Comparison of ENCODE assay signal across 8 mouse cellular contexts in the genomic region with DNA sequence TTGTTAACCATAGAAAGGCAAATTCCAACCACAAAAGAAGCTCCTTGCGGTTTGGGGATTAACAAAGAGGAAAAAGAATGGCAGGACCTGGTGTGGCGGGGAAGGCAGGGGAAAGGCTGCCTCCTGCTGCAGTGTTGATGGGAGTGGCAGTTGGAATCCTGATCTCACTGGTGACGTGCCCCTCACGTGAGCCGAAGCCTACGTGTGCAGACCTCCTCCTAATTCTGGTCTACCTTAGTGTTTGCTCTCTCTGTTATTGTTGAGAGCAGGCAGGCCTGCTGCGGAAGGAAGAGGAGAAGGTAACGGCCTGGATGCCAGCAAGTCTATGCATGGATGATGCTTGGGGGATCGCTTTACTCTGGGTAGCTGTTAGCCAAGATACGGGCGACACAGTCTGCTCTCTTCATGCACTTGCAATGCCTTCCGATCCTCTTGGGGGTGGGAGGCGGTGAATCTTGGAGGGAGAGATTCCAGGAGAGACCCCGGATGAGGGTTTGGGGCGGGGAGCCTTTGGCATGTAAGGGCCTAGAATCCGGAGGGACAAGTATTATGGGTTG. TPM values are rescaled to one million over a fixed set of nuclear protein-coding genes. Genes with fewer than 3 reads are reported as not detected.
DNase-seq lines count a peak whose midpoint lies in the region; ATAC-seq and TF ChIP-seq lines count a peak whose summit lies in the region.

A gene (plus strand): TSS at position 212 of the 557 bp plus-strand sequence.

- no peak for TF ChIP-seq CTCF in bone marrow macrophage, adult 2 months (IDR thresholded peaks at IDR 0.05; ENCODE audit: low read depth, low read length)
- peak; percentile 28; the same call in 1 of the 2 replicates for TF ChIP-seq CTCF in kidney, postnatal 0 days (IDR thresholded peaks at IDR 0.05; ENCODE audit: low read depth)
- no peak for TF ChIP-seq CTCF in liver, adult 2 months (IDR thresholded peaks at IDR 0.05; ENCODE audit: low read depth, low read length)

- H3K27ac ChIP-seq in bone marrow macrophage, adult 2 months (ENCODE audit: insufficient read depth, low read depth, low read length), result no peak within 1 kb of the TSS
- peak within 1 kb of the TSS; percentile 96 for H3K27ac ChIP-seq in heart, embryonic 13.5 days (replicated peaks)
- peak within 1 kb of the TSS; percentile 83 for H3K27ac ChIP-seq in kidney, postnatal 0 days
- H3K27ac ChIP-seq in liver, adult 2 months (replicated peaks; ENCODE audit: insufficient read depth, low read depth, low read length), result peak within 1 kb of the TSS; percentile 71

- no peaks in the 10 kb centered on the region for H3K79me2 ChIP-seq in liver, adult 2 months (ENCODE audit: control insufficient read depth, insufficient read depth, low read length)

- 0 out of 2 replicates have a peak, but pooled peaks cover 2% of the 10 kb centered on the region for H3K4me1 ChIP-seq in bone marrow macrophage, adult 2 months (ENCODE audit: control insufficient read depth, insufficient read depth, low read length)
- H3K4me1 ChIP-seq in erythroblast, embryonic 14.5 days (ENCODE audit: control insufficient read depth), result peaks cover 13% of the 10 kb centered on the region
- H3K4me1 ChIP-seq in heart, embryonic 13.5 days, result no peaks in the 10 kb centered on the region
- no peaks in the 10 kb centered on the region for H3K4me1 ChIP-seq in kidney, postnatal 0 days (replicated peaks; ENCODE audit: insufficient read depth, low read length)
- H3K4me1 ChIP-seq in liver, adult 2 months (ENCODE audit: control insufficient read depth, insufficient read depth, low read length), result peaks cover 5% of the 10 kb centered on the region; the same call in 1 of the 2 replicates

- peak within 1 kb of the TSS; percentile 51 for H3K4me3 ChIP-seq in bone marrow macrophage, adult 2 months (ENCODE audit: insufficient read depth, low read length)
- peak within 1 kb of the TSS; percentile 62 for H3K4me3 ChIP-seq in erythroblast, embryonic 14.5 days (replicated peaks)
- H3K4me3 ChIP-seq in heart, embryonic 13.5 days, result peak within 1 kb of the TSS; percentile 63
- peak within 1 kb of the TSS; percentile 50 for H3K4me3 ChIP-seq in kidney, postnatal 0 days (replicated peaks; ENCODE audit: low read depth, low read length)
- peak within 1 kb of the TSS; percentile 53 for H3K4me3 ChIP-seq in liver, adult 2 months (ENCODE audit: insufficient read depth, low read depth, low read length)

- H3K36me3 ChIP-seq in erythroblast, embryonic 14.5 days (ENCODE audit: control insufficient read depth), result no peaks in the 10 kb centered on the region
- peaks cover 21% of the 10 kb centered on the region for H3K36me3 ChIP-seq in heart, embryonic 13.5 days
- 0 out of 2 replicates have a peak, but pooled peaks cover 4% of the 10 kb centered on the region for H3K36me3 ChIP-seq in kidney, postnatal 0 days (ENCODE audit: insufficient read depth, low read length)
- no peaks in the 10 kb centered on the region for H3K36me3 ChIP-seq in liver, adult 2 months (ENCODE audit: control insufficient read depth, insufficient read depth, low read length)

- ATAC-seq in heart, embryonic 13.5 days (ENCODE audit: extremely low read depth, insufficient number of reproducible peaks, low FRiP score, low TSS enrichment), result peak; percentile 89
- peak; percentile 93 for ATAC-seq in kidney, postnatal 0 days (replicated peaks; ENCODE audit: low FRiP score, low read depth)

- DNase-seq in CD4-positive, CD25-positive, alpha-beta regulatory T cell, adult 2 months (ENCODE audit: low read depth, low spot score), result peak; percentile 64
- peak; percentile 84 for DNase-seq in kidney, postnatal 0 days (ENCODE audit: low spot score)
- DNase-seq in liver, adult 2 months (ENCODE audit: extremely low read depth, low read depth, low spot score), result no peak
- DNase-seq in naive thymus-derived CD4-positive, alpha-beta T cell, adult 2 months (ENCODE audit: low read depth), result peak; percentile 47
- peak; percentile 22 to 37 for DNase-seq in thymus, adult 18-20 months

- peaks cover 7% of the 10 kb centered on the region for H3K27me3 ChIP-seq in erythroblast, embryonic 14.5 days (ENCODE audit: control insufficient read depth)
- no peaks in the 10 kb centered on the region for H3K27me3 ChIP-seq in heart, embryonic 13.5 days (replicated peaks)
- no peaks in the 10 kb centered on the region for H3K27me3 ChIP-seq in kidney, postnatal 0 days (ENCODE audit: insufficient read depth, low read length)
- no peaks in the 10 kb centered on the region for H3K27me3 ChIP-seq in liver, adult 2 months (ENCODE audit: control insufficient read depth, insufficient read depth, low read length)

- peak within 1 kb of the TSS; percentile 67 for H3K4me2 ChIP-seq in heart, embryonic 13.5 days
- H3K4me2 ChIP-seq in kidney, postnatal 0 days (ENCODE audit: low read length), result peak within 1 kb of the TSS; percentile 60

- WGBS in heart, embryonic 13.5 days, result 10% methylated on average over 16 of the region's 16 CpGs
- WGBS in kidney, postnatal 0 days, result 17% methylated on average over 16 of the region's 16 CpGs
- WGBS in liver, adult 2 months, result 2% methylated on average over 16 of the region's 16 CpGs

- peak within 1 kb of the TSS; percentile 86 for H3K9ac ChIP-seq in heart, embryonic 13.5 days
- H3K9ac ChIP-seq in kidney, postnatal 0 days (ENCODE audit: low read depth, low read length), result peak within 1 kb of the TSS; percentile 53
- peak within 1 kb of the TSS; percentile 60 for H3K9ac ChIP-seq in liver, adult 2 months (ENCODE audit: low read depth, low read length)

- no peaks in the 10 kb centered on the region for H3K9me3 ChIP-seq in erythroblast, embryonic 14.5 days (ENCODE audit: control insufficient read depth, low read length)
- H3K9me3 ChIP-seq in heart, embryonic 13.5 days, result no peaks in the 10 kb centered on the region
- H3K9me3 ChIP-seq in kidney, postnatal 0 days (replicated peaks; ENCODE audit: low read length), result no peaks in the 10 kb centered on the region

- TF ChIP-seq POLR2A in bone marrow macrophage, adult 2 months (IDR thresholded peaks at IDR 0.05; ENCODE audit: borderline replicate concordance, low read depth, low read length), result no peak
- no peak for TF ChIP-seq POLR2A in liver, adult 2 months (IDR thresholded peaks at IDR 0.05; ENCODE audit: extremely low read depth, insufficient read depth, low read length)

RNA-seq across cellular contexts. Expression of the gene that starts here (rescaled TPM):
- 0.77 TPM in 1 of 2 replicates, not detected in the other for polyA plus RNA-seq in bone marrow macrophage, adult 2 months (2012; ENCODE audit: insufficient read depth, insufficient read length, missing spikeins)
- polyA plus RNA-seq in erythroblast, embryonic 14.5 days (2012), result not detected in 2 replicates
- 41.0 and 46.1 TPM in 2 replicates for polyA plus RNA-seq in heart, embryonic 13.5 days (2015; fragmentation: Nextera tagmentation; extraction: Ambion mirVana)
- polyA plus RNA-seq in kidney, postnatal 0 days (2015; fragmentation: Nextera tagmentation; extraction: Ambion mirVana), result 34.1 and 34.7 TPM in 2 replicates
- 2.3 and 3.3 TPM in 2 replicates for total RNA-seq in liver, adult 2 months (2014; rRNA removed)
- 0.47 and 0.64 TPM in 2 replicates for polyA plus RNA-seq in liver, adult 2 months (2012; rRNA removed)

Comparison
In these comparisons a context has a peak if more than half of its experiments do, and no peak if none do; other contexts are left out.
1. RNA of the gene that starts here (polyA plus RNA-seq): 41.0 to 46.1 TPM in heart, embryonic 13.5 days and 34.1 to 34.7 TPM in kidney, postnatal 0 days; 0.47 to 0.64 TPM in liver, adult 2 months, 0.77 TPM in bone marrow macrophage, adult 2 months and not detected in erythroblast, embryonic 14.5 days; every median in the first group is over 10 times any median in the second.
2. Peak in every context shown above with its lines, with median percentiles within 50 percentile points of each other: H3K4me3 ChIP-seq and H3K9ac ChIP-seq.